Mouse (Mus musculus): ENCODE measurements around the gene Lypd6b. TPM values are rescaled to one million over a fixed set of nuclear protein-coding genes. Genes with fewer than 3 reads are reported as not detected.

Lypd6b gene
- polyA plus RNA-seq, 2 experiments, result 5.6 to 14.9 TPM

DNA sequence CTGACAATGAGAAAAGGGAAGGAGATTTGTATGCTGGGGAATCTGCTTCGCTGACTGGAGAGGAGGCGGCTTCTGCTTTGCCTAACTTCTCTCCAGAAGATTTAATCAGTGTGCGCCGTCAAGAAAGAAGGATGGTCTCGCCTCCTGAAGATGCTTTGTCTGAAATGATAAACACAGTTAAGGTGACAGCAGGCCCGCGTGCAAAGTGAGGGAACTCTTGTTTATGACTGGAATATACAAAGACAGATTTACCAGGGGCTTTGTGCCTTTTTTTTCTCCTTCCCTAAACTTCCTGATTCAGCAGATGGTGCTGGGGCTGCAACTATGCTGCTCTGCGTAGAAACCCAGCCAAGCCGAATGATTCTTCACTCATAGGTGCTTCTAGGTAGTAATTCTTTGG is 131.2 kb downstream of the Lypd6b start:
- Histone ChIP-seq H3K9ac (ENCODE audit: low read depth, low read length, severe bottlenecking) (no peak overlapping the region), H3K4me2 (replicated peaks; ENCODE audit: low read depth, low read length, severe bottlenecking) (no peak overlapping the region), H3K9me3 (ENCODE audit: control insufficient read depth, low read length) (no peaks in the 10 kb centered on the region), H3K27me3 (ENCODE audit: control insufficient read depth, insufficient read depth, low read length) (no peaks in the 10 kb centered on the region), H3K27ac (replicated peaks; ENCODE audit: low read depth, low read length) (no peak overlapping the region), H3K4me3 (replicated peaks; ENCODE audit: low read length) (no peak overlapping the region), H3K4me1 (ENCODE audit: control insufficient read depth, insufficient read depth, low read length) (no peaks in the 10 kb centered on the region), H3K36me3 (ENCODE audit: control insufficient read depth, insufficient read depth, low read length) (no peaks in the 10 kb centered on the region)
- ATAC-seq (ENCODE audit: low FRiP score, low read depth) (no peak), DNase-seq (ENCODE audit: low spot score) (no peak)
- 39% methylated on average over 9 of the region's 9 CpGs for WGBS
- TF ChIP-seq POLR2A (IDR thresholded peaks at IDR 0.05; ENCODE audit: borderline replicate concordance, extremely low read depth, insufficient read depth, insufficient read length), result no peak

DNA sequence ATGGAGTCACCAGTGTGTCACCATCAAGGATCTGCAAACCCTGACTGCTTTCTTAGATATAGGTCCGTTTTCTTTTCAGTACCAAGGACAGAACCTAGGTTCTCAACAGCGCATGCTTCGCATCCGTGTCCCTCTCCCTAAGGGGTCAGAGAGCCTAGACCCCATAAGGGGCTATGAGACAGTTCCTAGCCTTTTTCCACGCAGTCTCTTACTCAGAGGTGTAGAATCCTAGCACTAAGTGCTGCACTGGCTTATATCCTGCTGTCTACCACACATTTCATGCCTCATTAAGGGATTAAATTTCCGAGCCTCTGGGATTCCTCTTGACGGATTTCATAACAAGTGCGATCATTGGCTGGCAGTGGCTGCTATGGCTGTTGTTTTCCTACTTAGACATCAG is 134.5 kb downstream of the Lypd6b start:
- Histone ChIP-seq H3K4me1 (ENCODE audit: control insufficient read depth, insufficient read depth, low read length) (no peaks in the 10 kb centered on the region), H3K27me3 (ENCODE audit: control insufficient read depth, insufficient read depth, low read length) (no peaks in the 10 kb centered on the region), H3K9ac (ENCODE audit: low read depth, low read length, severe bottlenecking) (no peak overlapping the region), H3K4me2 (replicated peaks; ENCODE audit: low read depth, low read length, severe bottlenecking) (no peak overlapping the region), H3K4me3 (replicated peaks; ENCODE audit: low read length) (no peak overlapping the region), H3K36me3 (ENCODE audit: control insufficient read depth, insufficient read depth, low read length) (no peaks in the 10 kb centered on the region), H3K9me3 (ENCODE audit: control insufficient read depth, low read length) (no peaks in the 10 kb centered on the region), H3K27ac (replicated peaks; ENCODE audit: low read depth, low read length) (no peak overlapping the region)
- DNase-seq (ENCODE audit: low spot score), result peak; percentile 44
- ATAC-seq (ENCODE audit: low FRiP score, low read depth), result no peak
- 61% methylated on average over 8 of the region's 8 CpGs for WGBS
- TF ChIP-seq POLR2A (IDR thresholded peaks at IDR 0.05; ENCODE audit: borderline replicate concordance, extremely low read depth, insufficient read depth, insufficient read length), result no peak

DNA sequence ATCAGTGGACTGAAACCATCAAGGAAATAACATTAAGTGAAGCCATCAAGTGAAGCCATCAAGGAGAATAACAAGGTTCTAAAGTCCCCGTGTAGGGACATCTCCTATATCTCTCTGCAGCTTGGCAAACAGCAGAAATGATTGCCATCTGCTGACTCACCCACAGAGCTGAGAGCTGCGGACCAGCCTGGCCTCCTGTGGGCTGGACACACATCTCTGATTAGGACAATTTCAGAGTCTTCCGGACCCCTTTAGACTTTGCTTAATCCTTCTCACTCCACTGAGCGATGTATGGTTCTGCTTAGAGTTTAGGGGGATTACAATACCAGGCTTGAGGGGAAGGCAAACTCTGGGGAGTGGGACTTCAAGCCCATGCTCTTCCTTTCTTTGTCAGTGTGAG is 135.3 kb downstream of the Lypd6b start:
- Histone ChIP-seq H3K27ac (replicated peaks; ENCODE audit: low read depth, low read length) (no peak overlapping the region), H3K9me3 (ENCODE audit: control insufficient read depth, low read length) (no peaks in the 10 kb centered on the region), H3K4me1 (ENCODE audit: control insufficient read depth, insufficient read depth, low read length) (no peaks in the 10 kb centered on the region), H3K36me3 (ENCODE audit: control insufficient read depth, insufficient read depth, low read length) (no peaks in the 10 kb centered on the region), H3K4me2 (replicated peaks; ENCODE audit: low read depth, low read length, severe bottlenecking) (no peak overlapping the region), H3K4me3 (replicated peaks; ENCODE audit: low read length) (no peak overlapping the region), H3K27me3 (ENCODE audit: control insufficient read depth, insufficient read depth, low read length) (no peaks in the 10 kb centered on the region), H3K9ac (ENCODE audit: low read depth, low read length, severe bottlenecking) (no peak overlapping the region)
- TF ChIP-seq POLR2A (IDR thresholded peaks at IDR 0.05; ENCODE audit: borderline replicate concordance, extremely low read depth, insufficient read depth, insufficient read length), result no peak
- no peak for DNase-seq (ENCODE audit: low spot score)
- ATAC-seq (ENCODE audit: low FRiP score, low read depth), result no peak
- WGBS, result 73% methylated on average over 4 of the region's 4 CpGs

DNA sequence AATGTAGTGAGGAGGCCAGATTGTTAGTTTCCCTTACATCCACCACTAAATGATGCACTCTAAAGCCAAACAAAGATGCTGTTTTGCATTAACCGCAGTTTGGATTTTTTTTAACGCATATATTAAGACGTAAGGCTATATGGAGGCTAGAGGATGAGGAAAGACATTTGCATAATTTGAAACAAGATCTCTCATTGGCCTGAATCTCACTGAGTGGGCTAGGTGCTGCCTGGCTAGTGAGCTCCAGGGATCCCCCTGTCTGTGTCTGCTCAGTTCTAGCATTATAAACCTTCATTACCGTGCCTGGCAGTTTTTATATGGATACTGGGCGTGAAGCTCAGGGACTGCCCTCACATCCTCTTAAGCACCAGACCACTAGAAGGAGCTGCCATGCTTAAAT is 138.7 kb downstream of the Lypd6b start:
- H3K27me3 ChIP-seq (ENCODE audit: control insufficient read depth, insufficient read depth, low read length), result no peaks in the 10 kb centered on the region
- no peak overlapping the region for H3K4me2 ChIP-seq (replicated peaks; ENCODE audit: low read depth, low read length, severe bottlenecking)
- TF ChIP-seq POLR2A (IDR thresholded peaks at IDR 0.05; ENCODE audit: borderline replicate concordance, extremely low read depth, insufficient read depth, insufficient read length), result no peak
- H3K4me3 ChIP-seq (replicated peaks; ENCODE audit: low read length), result no peak overlapping the region
- DNase-seq (ENCODE audit: low spot score), result no peak
- H3K9ac ChIP-seq (ENCODE audit: low read depth, low read length, severe bottlenecking), result no peak overlapping the region
- H3K9me3 ChIP-seq (ENCODE audit: control insufficient read depth, low read length), result no peaks in the 10 kb centered on the region
- no peaks in the 10 kb centered on the region for H3K36me3 ChIP-seq (ENCODE audit: control insufficient read depth, insufficient read depth, low read length)
- no peaks in the 10 kb centered on the region for H3K4me1 ChIP-seq (ENCODE audit: control insufficient read depth, insufficient read depth, low read length)
- WGBS, result 53% methylated on average over 5 of the region's 5 CpGs
- no peak overlapping the region for H3K27ac ChIP-seq (replicated peaks; ENCODE audit: low read depth, low read length)
- ATAC-seq (ENCODE audit: low FRiP score, low read depth), result no peak

DNA sequence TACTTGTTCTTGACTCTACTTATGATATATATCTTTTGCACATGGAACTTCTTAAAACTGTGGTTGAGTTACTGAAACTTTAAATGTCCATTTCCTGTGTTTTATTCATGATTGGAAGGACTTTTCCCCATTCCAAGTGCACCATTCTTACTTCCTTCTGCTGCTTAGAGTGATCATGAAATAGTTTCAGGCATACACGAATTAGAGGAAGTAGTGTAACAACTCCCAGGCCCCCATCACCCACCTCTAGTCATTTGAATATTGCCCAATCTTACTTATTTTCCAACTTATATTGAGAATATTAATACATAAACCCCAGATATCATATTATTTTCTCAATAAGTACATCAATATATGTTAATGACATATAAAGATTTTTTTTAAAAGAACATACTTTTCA is 139.9 kb downstream of the Lypd6b start:
- DNase-seq (ENCODE audit: low spot score), result no peak
- H3K4me1 ChIP-seq (ENCODE audit: control insufficient read depth, insufficient read depth, low read length), result no peaks in the 10 kb centered on the region

DNA sequence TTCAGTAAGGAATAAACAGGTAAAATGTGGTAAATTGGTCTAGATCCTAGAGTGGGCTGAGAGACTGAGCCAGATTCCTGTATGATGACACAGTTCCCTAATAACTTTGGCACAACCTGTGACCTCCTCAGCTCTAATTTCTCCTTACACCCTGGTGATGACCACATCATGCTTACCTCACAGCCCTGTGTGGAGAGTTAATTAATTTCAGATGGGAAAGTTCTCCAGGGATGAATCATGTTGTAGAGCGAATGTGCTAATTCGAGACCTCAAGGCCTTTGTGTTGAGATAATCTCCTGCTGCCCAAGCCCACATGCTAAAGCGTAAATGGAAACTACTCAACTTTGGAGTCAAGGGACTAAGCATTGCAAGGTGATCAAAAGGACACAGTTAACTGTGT is 142.4 kb downstream of the Lypd6b start:
- Histone ChIP-seq H3K27ac (replicated peaks; ENCODE audit: low read depth, low read length) (no peak overlapping the region), H3K4me1 (ENCODE audit: control insufficient read depth, insufficient read depth, low read length) (no peaks in the 10 kb centered on the region), H3K9ac (ENCODE audit: low read depth, low read length, severe bottlenecking) (no peak overlapping the region), H3K4me3 (replicated peaks; ENCODE audit: low read length) (no peak overlapping the region), H3K4me2 (replicated peaks; ENCODE audit: low read depth, low read length, severe bottlenecking) (no peak overlapping the region), H3K27me3 (ENCODE audit: control insufficient read depth, insufficient read depth, low read length) (no peaks in the 10 kb centered on the region), H3K36me3 (ENCODE audit: control insufficient read depth, insufficient read depth, low read length) (no peaks in the 10 kb centered on the region), H3K9me3 (ENCODE audit: control insufficient read depth, low read length) (no peaks in the 10 kb centered on the region)
- ATAC-seq (ENCODE audit: low FRiP score, low read depth) (no peak), DNase-seq (ENCODE audit: low spot score) (no peak)
- TF ChIP-seq POLR2A (IDR thresholded peaks at IDR 0.05; ENCODE audit: borderline replicate concordance, extremely low read depth, insufficient read depth, insufficient read length), result no peak
- 61% methylated on average over 3 of the region's 3 CpGs for WGBS

More for the DNA sequence above, 139.9 kb downstream of the Lypd6b start:
- Histone ChIP-seq H3K9ac (ENCODE audit: low read depth, low read length, severe bottlenecking) (no peak overlapping the region), H3K4me3 (replicated peaks; ENCODE audit: low read length) (no peak overlapping the region), H3K36me3 (ENCODE audit: control insufficient read depth, insufficient read depth, low read length) (no peaks in the 10 kb centered on the region), H3K4me2 (replicated peaks; ENCODE audit: low read depth, low read length, severe bottlenecking) (no peak overlapping the region), H3K27me3 (ENCODE audit: control insufficient read depth, insufficient read depth, low read length) (no peaks in the 10 kb centered on the region), H3K27ac (replicated peaks; ENCODE audit: low read depth, low read length) (no peak overlapping the region), H3K9me3 (ENCODE audit: control insufficient read depth, low read length) (no peaks in the 10 kb centered on the region)
- WGBS, result 32% methylated on average over 1 of the region's 1 CpGs
- no peak for TF ChIP-seq POLR2A (IDR thresholded peaks at IDR 0.05; ENCODE audit: borderline replicate concordance, extremely low read depth, insufficient read depth, insufficient read length)
- no peak for ATAC-seq (ENCODE audit: low FRiP score, low read depth)
